Mouse (Mus musculus) mouse embryonic stem cell (cell line): ENCODE data around the gene Tpst2.
"Not testable (repeated sequence)": the region's sequence is repeated elsewhere in the genome, so short reads cannot be mapped to it uniquely, and the experiment has no call there.

Experiments used
- in situ Hi-C, 2 experiments: fragments of 300-500 bp; cut with MboI; formaldehyde crosslinking; loops; 1 replicate in 1 of 2; 3 replicates in 1 of 2; pipeline ENCODE4 v1.14.3; 2019 to 2020; ENCODE audit warnings: low sequenced_read_pairs in 2 of 2, low pct_unique_long_range_greater_than_20kb in 1 of 2, mixed read lengths in 1 of 2; ENCODE audit not compliant: unreplicated experiment in 1 of 2

The Tpst2 gene

GRCm38 (mm10) chr5:112316468-112316867 lies 40.0 kb downstream of the Tpst2 start:
- in situ Hi-C loops, result no loop called here

- in situ Hi-C loops, result no loop called here
Observed at GRCm38 (mm10) chr5:112317328-112317727, 40.8 kb downstream of the Tpst2 start.

GRCm38 (mm10) chr5:112319343-112319742 lies 42.9 kb downstream of the Tpst2 start:
- in situ Hi-C loops, result not testable (repeated sequence)

- in situ Hi-C loops, result loop anchor here (5.0 to 10.0 kb wide), 2 partner anchors 76 to 78 kb away; no protein-coding TSS in a partner anchor
Observed at GRCm38 (mm10) chr5:112320379-112320778, 43.9 kb downstream of the Tpst2 start.

- in situ Hi-C loops, result loop anchor here (5.0 to 10.0 kb wide), 2 partner anchors 76 to 79 kb away; no protein-coding TSS in a partner anchor
Observed at GRCm38 (mm10) chr5:112320936-112321335, 44.4 kb downstream of the Tpst2 start.

GRCm38 (mm10) chr5:112321376-112321775 lies 44.9 kb downstream of the Tpst2 start:
- in situ Hi-C loops, result loop anchor here (5.0 to 10.0 kb wide), 2 partner anchors 77 to 79 kb away; no protein-coding TSS in a partner anchor

GRCm38 (mm10) chr5:112323246-112323645 lies 46.8 kb downstream of the Tpst2 start:
- in situ Hi-C loops, result loop anchor here (5.0 to 10.0 kb wide), 2 partner anchors 78 to 81 kb away; no protein-coding TSS in a partner anchor

GRCm38 (mm10) chr5:112324637-112325545 lies 48.4 kb downstream of the Tpst2 start:
- in situ Hi-C loops, result loop anchor here (5.0 to 10.0 kb wide), 2 partner anchors 80 to 83 kb away; no protein-coding TSS in a partner anchor

- in situ Hi-C loops, result loop anchor here in 1 of 2 experiments (10.0 kb wide), 1 partner anchor 81 kb away; no protein-coding TSS in a partner anchor
Observed at GRCm38 (mm10) chr5:112325546-112326445, 49.3 kb downstream of the Tpst2 start, which contains the start of gene Tfip11. Tfip11 (plus strand) TSS chr5:112326358.

- in situ Hi-C loops, result loop anchor here in 1 of 2 experiments (10.0 kb wide), 1 partner anchor 82 kb away; no protein-coding TSS in a partner anchor
Observed at GRCm38 (mm10) chr5:112326446-112327009, 50.0 kb downstream of the Tpst2 start.

- in situ Hi-C loops, result loop anchor here in 1 of 2 experiments (10.0 kb wide), 1 partner anchor 83 kb away; no protein-coding TSS in a partner anchor
Observed at GRCm38 (mm10) chr5:112327854-112328253, 51.4 kb downstream of the Tpst2 start.

GRCm38 (mm10) chr5:112329805-112330564 lies 53.5 kb downstream of the Tpst2 start:
- in situ Hi-C loops, result loop anchor here in 1 of 2 experiments (10.0 kb wide), 1 partner anchor 85 kb away; no protein-coding TSS in a partner anchor

GRCm38 (mm10) chr5:112335473-112335872 lies 59.0 kb downstream of the Tpst2 start:
- in situ Hi-C loops, result no loop called here

- in situ Hi-C loops, result no loop called here
Observed at GRCm38 (mm10) chr5:112337004-112337403, 60.5 kb downstream of the Tpst2 start.

- in situ Hi-C loops, result no loop called here
Observed at GRCm38 (mm10) chr5:112339215-112339614, 62.7 kb downstream of the Tpst2 start.

GRCm38 (mm10) chr5:112342463-112343204 lies 66.1 kb downstream of the Tpst2 start, which contains the start of the genes Srrd and Hps4:
Srrd (minus strand) TSS chr5:112343040.
Hps4 (plus strand) TSS chr5:112343083.
- in situ Hi-C loops, result no loop called here

GRCm38 (mm10) chr5:112343205-112343595 lies 66.7 kb downstream of the Tpst2 start:
- in situ Hi-C loops, result no loop called here
